Mouse (Mus musculus): ENCODE results near the gene Ino80b. TPM values are rescaled to one million over a fixed set of nuclear protein-coding genes. Genes with fewer than 3 reads are reported as not detected.

Ino80b gene
- polyA plus RNA-seq, 1 experiment from 2014 or later: 17.5 TPM

- Histone ChIP-seq H3K4me2 (ENCODE audit: low read depth, low read length) (peak overlapping the region; percentile 55), H3K27ac (replicated peaks; ENCODE audit: low read depth, low read length) (no peak overlapping the region), H3K9me3 (replicated peaks; ENCODE audit: control insufficient read depth, low read length) (no peaks in the 10 kb centered on the region), H3K27me3 (ENCODE audit: control insufficient read depth, insufficient read depth, low read length) (no peaks in the 10 kb centered on the region), H3K4me1 (ENCODE audit: control insufficient read depth, insufficient read depth, low read length) (peaks cover 8% of the 10 kb centered on the region), H3K9ac (replicated peaks; ENCODE audit: low read length) (peak overlapping the region; percentile 73; the same call in 1 of the 2 replicates), H3K36me3 (replicated peaks; ENCODE audit: control insufficient read depth, insufficient read depth, low read depth, low read length) (no peaks in the 10 kb centered on the region; the same call in 1 of the 2 replicates), H3K4me3 (ENCODE audit: low read depth, low read length) (no peak overlapping the region; the same call in 1 of the 2 replicates)
- DNase-seq (ENCODE audit: low spot score) (no peak), ATAC-seq (replicated peaks; ENCODE audit: insufficient number of reproducible peaks, low FRiP score, low TSS enrichment, low read depth) (no peak)
- WGBS: 74% methylated on average over 7 of the region's 7 CpGs
Measured at GRCm38 (mm10) chr6:83119734-83120051, 5.5 kb downstream of the Ino80b start.

DNA sequence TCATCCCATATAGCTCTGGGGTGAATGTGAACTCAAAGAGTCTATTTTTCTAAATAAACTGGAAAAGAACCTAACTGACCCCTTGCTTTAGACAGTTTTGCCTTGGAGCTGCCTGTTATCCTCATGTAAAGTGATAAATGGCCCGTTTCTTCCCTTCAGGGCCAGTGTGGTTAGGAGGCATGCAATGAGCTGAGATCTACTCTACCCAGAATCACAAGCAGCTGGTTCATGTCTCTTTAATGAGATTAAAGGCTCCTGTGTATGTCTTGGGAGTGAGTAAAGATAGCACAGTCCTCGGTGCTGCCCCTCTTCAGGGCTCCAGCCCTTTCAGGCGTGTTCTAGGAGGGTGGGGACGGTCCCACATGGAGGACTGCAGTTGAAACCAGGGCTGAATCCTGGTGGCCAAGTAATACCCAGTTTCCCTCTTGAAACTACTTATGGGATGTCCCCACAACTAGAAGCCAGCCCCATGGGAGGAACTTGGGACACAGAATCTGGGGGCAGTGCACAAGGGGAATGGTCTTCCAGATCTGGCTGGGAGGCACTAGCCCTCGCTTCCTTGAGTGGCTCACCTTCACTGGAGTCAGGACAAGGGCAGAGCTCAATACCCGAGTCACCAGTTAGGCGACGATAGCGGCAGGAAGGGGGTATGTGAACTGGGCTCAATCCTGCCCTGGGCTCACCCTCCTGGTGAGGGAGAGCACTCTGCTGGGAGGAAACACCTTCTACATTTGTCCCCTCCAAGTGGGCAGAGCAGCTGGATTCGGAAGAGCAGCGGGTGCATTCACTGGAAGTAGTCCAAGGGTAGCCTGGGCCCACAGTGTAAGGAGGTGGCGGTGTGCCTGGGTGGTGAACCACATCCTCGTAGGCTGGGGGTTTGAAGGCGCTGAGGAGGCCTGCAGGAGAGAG is 6.2 kb downstream of the Ino80b start:
- no peaks in the 10 kb centered on the region for H3K27me3 ChIP-seq (ENCODE audit: control insufficient read depth, insufficient read depth, low read length)
- no peaks in the 10 kb centered on the region; the same call in 1 of the 2 replicates for H3K36me3 ChIP-seq (replicated peaks; ENCODE audit: control insufficient read depth, insufficient read depth, low read depth, low read length)
- WGBS: 86% methylated on average over 14 of the region's 14 CpGs
- DNase-seq (ENCODE audit: low spot score): no peak
- H3K4me2 ChIP-seq (ENCODE audit: low read depth, low read length): peak overlapping the region; percentile 55
- H3K4me1 ChIP-seq (ENCODE audit: control insufficient read depth, insufficient read depth, low read length): peaks cover 8% of the 10 kb centered on the region
- H3K9me3 ChIP-seq (replicated peaks; ENCODE audit: control insufficient read depth, low read length): no peaks in the 10 kb centered on the region
- H3K4me3 ChIP-seq (ENCODE audit: low read depth, low read length): no peak overlapping the region; the same call in 1 of the 2 replicates
- no peak overlapping the region for H3K27ac ChIP-seq (replicated peaks; ENCODE audit: low read depth, low read length)
- ATAC-seq (replicated peaks; ENCODE audit: insufficient number of reproducible peaks, low FRiP score, low TSS enrichment, low read depth): no peak
- no peak overlapping the region for H3K9ac ChIP-seq (replicated peaks; ENCODE audit: low read length)

GRCm38 (mm10) chr6:83118369-83118768 is 6.9 kb downstream of the Ino80b start:
- no peak for ATAC-seq (replicated peaks; ENCODE audit: insufficient number of reproducible peaks, low FRiP score, low TSS enrichment, low read depth)
- Histone ChIP-seq H3K4me2 (ENCODE audit: low read depth, low read length) (no peak overlapping the region), H3K9me3 (replicated peaks; ENCODE audit: control insufficient read depth, low read length) (no peaks in the 10 kb centered on the region), H3K27me3 (ENCODE audit: control insufficient read depth, insufficient read depth, low read length) (no peaks in the 10 kb centered on the region), H3K36me3 (replicated peaks; ENCODE audit: control insufficient read depth, insufficient read depth, low read depth, low read length) (no peaks in the 10 kb centered on the region; the same call in 1 of the 2 replicates), H3K4me1 (ENCODE audit: control insufficient read depth, insufficient read depth, low read length) (peaks cover 8% of the 10 kb centered on the region), H3K4me3 (ENCODE audit: low read depth, low read length) (no peak overlapping the region), H3K27ac (replicated peaks; ENCODE audit: low read depth, low read length) (no peak overlapping the region), H3K9ac (replicated peaks; ENCODE audit: low read length) (no peak overlapping the region)
- DNase-seq (ENCODE audit: low spot score): no peak
- 84% methylated on average over 11 of the region's 11 CpGs for WGBS

DNA sequence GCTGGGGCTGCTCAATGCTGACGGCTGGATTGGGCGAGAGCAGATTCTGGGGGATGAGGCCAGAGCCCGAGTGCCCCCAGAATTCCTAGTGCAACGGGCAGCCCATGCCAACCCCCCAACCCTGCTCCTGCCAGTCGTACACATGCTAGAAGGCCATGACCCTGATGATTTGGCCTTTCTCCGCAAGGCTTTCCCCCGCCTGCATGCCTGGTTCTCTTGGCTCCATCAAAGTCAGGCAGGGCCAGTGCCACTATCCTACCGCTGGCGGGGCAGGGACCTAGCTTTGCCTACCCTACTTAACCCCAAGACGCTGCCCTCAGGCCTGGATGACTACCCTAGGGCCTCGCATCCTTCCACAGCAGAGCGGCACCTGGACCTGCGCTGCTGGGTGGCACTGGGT is 7.6 kb downstream of the Ino80b start:
- WGBS: 88% methylated on average over 13 of the region's 13 CpGs
- Histone ChIP-seq H3K27me3 (ENCODE audit: control insufficient read depth, insufficient read depth, low read length) (no peaks in the 10 kb centered on the region), H3K9ac (replicated peaks; ENCODE audit: low read length) (no peak overlapping the region)

DNA sequence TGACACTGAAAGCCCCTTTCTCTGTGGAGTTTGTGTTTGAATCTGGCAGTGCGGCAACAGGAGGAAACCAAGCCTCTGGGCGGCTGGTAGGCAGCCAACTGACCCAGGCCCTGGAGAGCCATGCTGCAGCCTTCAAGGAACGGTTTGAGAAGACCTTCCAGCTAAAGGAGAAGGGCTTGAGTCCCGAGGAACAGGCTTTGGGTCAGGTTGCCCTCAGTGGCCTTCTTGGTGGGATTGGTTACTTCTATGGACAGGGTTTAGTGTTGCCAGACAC is 8.1 kb downstream of the Ino80b start:
- Histone ChIP-seq H3K4me1 (ENCODE audit: control insufficient read depth, insufficient read depth, low read length) (peaks cover 5% of the 10 kb centered on the region), H3K27me3 (ENCODE audit: control insufficient read depth, insufficient read depth, low read length) (no peaks in the 10 kb centered on the region), H3K9me3 (replicated peaks; ENCODE audit: control insufficient read depth, low read length) (no peaks in the 10 kb centered on the region), H3K36me3 (replicated peaks; ENCODE audit: control insufficient read depth, insufficient read depth, low read depth, low read length) (no peaks in the 10 kb centered on the region; the same call in 1 of the 2 replicates), H3K9ac (replicated peaks; ENCODE audit: low read length) (no peak overlapping the region), H3K4me3 (ENCODE audit: low read depth, low read length) (no peak overlapping the region), H3K4me2 (ENCODE audit: low read depth, low read length) (no peak overlapping the region), H3K27ac (replicated peaks; ENCODE audit: low read depth, low read length) (no peak overlapping the region)
- DNase-seq (ENCODE audit: low spot score) (no peak), ATAC-seq (replicated peaks; ENCODE audit: insufficient number of reproducible peaks, low FRiP score, low TSS enrichment, low read depth) (no peak)
- WGBS: 85% methylated on average over 4 of the region's 4 CpGs

More for the DNA sequence above, 7.6 kb downstream of the Ino80b start:
- DNase-seq (ENCODE audit: low spot score): no peak
- H3K4me3 ChIP-seq (ENCODE audit: low read depth, low read length): no peak overlapping the region
- H3K4me1 ChIP-seq (ENCODE audit: control insufficient read depth, insufficient read depth, low read length): peaks cover 5% of the 10 kb centered on the region
- no peak overlapping the region for H3K4me2 ChIP-seq (ENCODE audit: low read depth, low read length)
- H3K27ac ChIP-seq (replicated peaks; ENCODE audit: low read depth, low read length): no peak overlapping the region
- no peaks in the 10 kb centered on the region; the same call in 1 of the 2 replicates for H3K36me3 ChIP-seq (replicated peaks; ENCODE audit: control insufficient read depth, insufficient read depth, low read depth, low read length)
- no peak for ATAC-seq (replicated peaks; ENCODE audit: insufficient number of reproducible peaks, low FRiP score, low TSS enrichment, low read depth)
- no peaks in the 10 kb centered on the region for H3K9me3 ChIP-seq (replicated peaks; ENCODE audit: control insufficient read depth, low read length)

DNA sequence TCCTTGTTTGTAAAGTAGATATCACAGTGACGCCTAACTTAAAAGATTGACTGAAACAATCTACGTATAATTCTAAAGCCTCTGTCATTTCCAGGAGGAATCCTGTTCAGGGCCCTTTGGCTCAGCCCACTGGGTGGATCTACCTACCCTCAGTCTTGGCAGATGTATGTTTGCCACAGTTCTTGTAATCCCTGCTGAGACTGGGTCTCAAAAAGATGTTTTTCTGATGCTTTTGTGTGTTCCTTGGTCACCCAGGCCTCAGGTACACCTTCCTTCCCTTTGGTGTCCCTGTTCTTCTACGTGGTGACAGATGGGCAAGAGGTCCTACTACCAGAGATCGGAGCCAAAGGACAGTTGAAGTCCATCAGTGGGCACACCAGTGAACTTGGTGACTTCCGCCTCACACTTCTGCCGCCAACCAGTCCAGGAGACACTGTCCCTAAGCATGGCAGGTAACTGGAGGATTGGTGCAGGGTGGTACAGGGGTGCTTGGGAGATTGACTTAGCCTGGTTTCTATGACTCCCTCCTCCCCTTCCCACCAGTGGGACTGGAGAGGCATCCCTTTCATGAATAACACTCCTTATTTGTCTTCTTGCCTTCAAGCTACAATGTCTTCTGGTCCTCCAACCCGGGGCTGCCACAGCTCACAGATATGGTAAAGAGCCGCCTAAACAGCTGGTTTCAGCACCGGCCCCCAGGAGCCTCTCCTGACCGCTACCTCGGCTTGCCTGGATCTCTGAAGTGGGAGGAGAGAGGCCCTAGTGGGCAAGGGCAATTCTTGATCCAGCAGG is 8.7 kb downstream of the Ino80b start:
- Histone ChIP-seq H3K36me3 (replicated peaks; ENCODE audit: control insufficient read depth, insufficient read depth, low read depth, low read length) (no peaks in the 10 kb centered on the region; the same call in 1 of the 2 replicates), H3K4me2 (ENCODE audit: low read depth, low read length) (peak overlapping the region; percentile 78), H3K4me3 (ENCODE audit: low read depth, low read length) (peak overlapping the region; percentile 75), H3K27me3 (ENCODE audit: control insufficient read depth, insufficient read depth, low read length) (no peaks in the 10 kb centered on the region), H3K4me1 (ENCODE audit: control insufficient read depth, insufficient read depth, low read length) (peaks cover 5% of the 10 kb centered on the region), H3K9me3 (replicated peaks; ENCODE audit: control insufficient read depth, low read length) (no peaks in the 10 kb centered on the region), H3K9ac (replicated peaks; ENCODE audit: low read length) (peak overlapping the region; percentile 85), H3K27ac (replicated peaks; ENCODE audit: low read depth, low read length) (no peak overlapping the region)
- 77% methylated on average over 11 of the region's 11 CpGs for WGBS
- DNase-seq (ENCODE audit: low spot score) (no peak), ATAC-seq (replicated peaks; ENCODE audit: insufficient number of reproducible peaks, low FRiP score, low TSS enrichment, low read depth) (no peak)

DNA sequence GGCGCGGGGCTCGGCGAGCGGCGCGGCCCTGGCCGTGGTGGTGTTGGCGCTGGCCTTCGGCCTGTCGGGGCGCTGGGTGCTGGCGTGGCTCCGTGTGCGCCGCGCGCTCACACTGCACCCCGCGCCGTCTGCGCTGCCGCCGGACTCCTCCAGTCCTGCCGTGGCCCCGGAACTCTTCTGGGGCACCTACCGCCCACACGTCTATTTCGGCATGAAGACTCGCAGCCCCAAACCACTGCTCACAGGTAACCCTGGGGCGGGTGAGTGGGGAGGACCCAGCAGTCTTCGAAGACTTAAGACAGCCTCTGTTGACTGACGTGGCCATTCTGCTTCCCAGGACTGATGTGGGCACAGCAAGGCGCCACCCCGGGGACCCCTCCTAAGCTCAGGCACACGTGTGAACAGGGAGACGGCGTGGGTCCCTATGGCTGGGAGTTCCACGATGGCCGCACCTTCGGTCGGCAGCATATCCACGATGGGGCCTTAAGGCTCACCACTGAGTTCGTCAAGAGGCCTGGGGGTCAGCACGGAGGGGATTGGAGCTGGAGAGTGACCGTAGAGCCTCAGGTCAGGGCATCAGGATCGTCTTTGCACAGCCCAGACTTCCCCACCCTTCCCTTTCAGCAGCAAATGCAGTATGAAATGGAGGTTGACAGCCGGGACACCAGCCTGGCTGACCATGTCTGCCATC is 9.4 kb downstream of the Ino80b start:
- Histone ChIP-seq H3K36me3 (replicated peaks; ENCODE audit: control insufficient read depth, insufficient read depth, low read depth, low read length) (no peaks in the 10 kb centered on the region; the same call in 1 of the 2 replicates), H3K27ac (replicated peaks; ENCODE audit: low read depth, low read length) (0 out of 2 replicates have a peak overlapping the region, but pooled peaks have one; percentile 5), H3K9me3 (replicated peaks; ENCODE audit: control insufficient read depth, low read length) (no peaks in the 10 kb centered on the region), H3K9ac (replicated peaks; ENCODE audit: low read length) (peak overlapping the region; percentile 85), H3K4me3 (ENCODE audit: low read depth, low read length) (peak overlapping the region; percentile 75), H3K27me3 (ENCODE audit: control insufficient read depth, insufficient read depth, low read length) (no peaks in the 10 kb centered on the region), H3K4me2 (ENCODE audit: low read depth, low read length) (peak overlapping the region; percentile 78), H3K4me1 (ENCODE audit: control insufficient read depth, insufficient read depth, low read length) (peaks cover 5% of the 10 kb centered on the region)
- WGBS: 3% methylated on average over 46 of the region's 48 CpGs
- DNase-seq (ENCODE audit: low spot score) (no peak), ATAC-seq (replicated peaks; ENCODE audit: insufficient number of reproducible peaks, low FRiP score, low TSS enrichment, low read depth) (peak; percentile 31)
